Mouse (Mus musculus) midbrain, embryonic 13.5 days (tissue): ENCODE measurements around the gene Trhr2. TPM values are rescaled to one million over a fixed set of nuclear protein-coding genes. Genes with fewer than 3 reads are reported as not detected.

ENCODE experiments used
- ATAC-seq: fragments of 200-750 bp; cut with Nextera tagmentation; 2 replicates; pipeline ENCODE4 v1.8.0; 2017; ENCODE audit warnings: mild to moderate bottlenecking, moderate TSS enrichment, moderate library complexity
- H3K27ac ChIP-seq: fragments of 300-500 bp; sonication (generic); 2 replicates; pipeline ENCODE4 v1.5.1; 2015; ENCODE audit warnings: inconsistent platforms, mild to moderate bottlenecking, moderate library complexity
- H3K27me3 ChIP-seq: fragments of 300-500 bp; sonication (generic); 2 replicates; pipeline ENCODE4 v1.6.1; 2015; ENCODE audit warnings: mild to moderate bottlenecking, inconsistent platforms
- H3K36me3 ChIP-seq: fragments of 300-500 bp; sonication (generic); 2 replicates; pipeline ENCODE4 v1.6.1; 2015; ENCODE audit warnings: mild to moderate bottlenecking, inconsistent platforms
- H3K4me1 ChIP-seq: fragments of 300-500 bp; sonication (generic); replicated peaks from 2 replicates; pipeline ENCODE4 v1.6.1; 2015; ENCODE audit warnings: inconsistent platforms
- H3K4me2 ChIP-seq: fragments of 300-500 bp; sonication (generic); replicated peaks from 2 replicates; pipeline ENCODE4 v1.6.1; 2015; ENCODE audit warnings: moderate library complexity, mild to moderate bottlenecking, inconsistent platforms
- H3K4me3 ChIP-seq: fragments of 300-500 bp; sonication (generic); replicated peaks from 2 replicates; pipeline ENCODE4 v1.5.1; 2015; ENCODE audit warnings: mild to moderate bottlenecking, inconsistent platforms
- H3K9ac ChIP-seq: fragments of 300-500 bp; sonication (generic); replicated peaks from 2 replicates; pipeline ENCODE4 v1.6.1; 2015; ENCODE audit warnings: mild to moderate bottlenecking, inconsistent platforms
- H3K9me3 ChIP-seq: fragments of 300-500 bp; sonication (generic); 2 replicates; pipeline ENCODE4 v1.6.1; 2016; ENCODE audit warnings: mild to moderate bottlenecking, inconsistent platforms
- WGBS: fragments of 180-500 bp; shearing (Covaris S2); methylation state at CpG from one replicate; pipeline ENCODE4 v1.1.7; 2015; 5-methylcytosine and 5-hydroxymethylcytosine counted together
- polyA plus RNA-seq: library from polyadenylated mRNA; unstranded; fragments of >200 nt; fragmentation: Nextera tagmentation; extraction: Ambion mirVana; gene quantifications from 2 replicates; pipeline ENCODE4 v1.2.1, GENCODE M21; 2015

Trhr2 gene
- polyA plus RNA-seq, 1 experiment from 2014 or later, result not detected

DNA sequence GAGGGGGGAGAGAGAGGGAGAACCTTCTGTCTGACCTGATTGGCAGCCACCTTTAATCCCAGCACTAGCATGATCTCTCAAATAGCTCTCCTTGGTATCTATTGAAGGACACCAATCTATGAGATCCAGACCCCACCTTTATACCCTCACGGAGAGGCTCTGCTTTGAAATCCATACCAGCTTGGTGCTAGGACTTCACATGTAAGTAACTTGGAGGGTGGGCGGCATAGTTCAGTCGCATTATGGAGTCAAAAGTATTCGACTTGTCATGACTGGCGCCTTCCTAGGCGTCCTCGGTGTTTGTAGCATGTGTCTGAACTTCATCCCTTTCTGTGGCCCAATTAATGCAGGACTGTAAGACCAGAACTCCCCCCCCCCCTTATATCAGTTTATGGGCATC is 14.8 kb upstream of the Trhr2 start:
- Histone ChIP-seq H3K4me3 (no peak overlapping the region), H3K36me3 (peaks cover 8% of the 10 kb centered on the region), H3K9ac (no peak overlapping the region), H3K9me3 (no peaks in the 10 kb centered on the region), H3K4me2 (peak overlapping the region; percentile 53), H3K4me1 (peaks cover 32% of the 10 kb centered on the region), H3K27ac (no peak overlapping the region), H3K27me3 (no peaks in the 10 kb centered on the region)
- 92% methylated on average over 7 of the region's 7 CpGs for WGBS
- 0 out of 2 replicates have a peak, but pooled peaks have one; percentile 7 for ATAC-seq

DNA sequence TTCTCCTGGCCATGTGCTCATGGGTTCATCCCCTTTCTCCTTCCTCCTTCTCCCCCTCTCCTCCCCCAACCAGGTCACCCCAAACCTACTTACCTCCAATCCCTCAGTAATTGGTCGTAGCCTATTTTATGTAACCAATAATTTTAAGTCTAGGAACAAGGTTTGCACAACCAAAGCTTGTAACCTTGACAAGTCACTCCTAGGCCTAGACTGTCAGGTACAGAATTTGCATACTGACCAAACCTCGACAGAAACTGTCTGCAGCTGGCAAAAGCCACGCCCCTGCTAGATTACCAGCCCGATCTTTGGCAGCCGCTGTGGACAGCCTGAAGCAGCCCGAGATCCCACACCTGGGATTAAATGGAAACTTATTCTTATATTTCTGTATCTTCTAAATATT is 11.2 kb upstream of the Trhr2 start:
- H3K36me3 ChIP-seq, result no peaks in the 10 kb centered on the region
- ATAC-seq, result no peak
- no peaks in the 10 kb centered on the region for H3K27me3 ChIP-seq
- no peak overlapping the region for H3K9ac ChIP-seq
- H3K4me3 ChIP-seq, result no peak overlapping the region
- no peak overlapping the region for H3K27ac ChIP-seq
- no peak overlapping the region for H3K4me2 ChIP-seq
- H3K9me3 ChIP-seq, result no peaks in the 10 kb centered on the region
- 78% methylated on average over 6 of the region's 6 CpGs for WGBS
- H3K4me1 ChIP-seq, result peaks cover 12% of the 10 kb centered on the region; the same call in 1 of the 2 replicates

DNA sequence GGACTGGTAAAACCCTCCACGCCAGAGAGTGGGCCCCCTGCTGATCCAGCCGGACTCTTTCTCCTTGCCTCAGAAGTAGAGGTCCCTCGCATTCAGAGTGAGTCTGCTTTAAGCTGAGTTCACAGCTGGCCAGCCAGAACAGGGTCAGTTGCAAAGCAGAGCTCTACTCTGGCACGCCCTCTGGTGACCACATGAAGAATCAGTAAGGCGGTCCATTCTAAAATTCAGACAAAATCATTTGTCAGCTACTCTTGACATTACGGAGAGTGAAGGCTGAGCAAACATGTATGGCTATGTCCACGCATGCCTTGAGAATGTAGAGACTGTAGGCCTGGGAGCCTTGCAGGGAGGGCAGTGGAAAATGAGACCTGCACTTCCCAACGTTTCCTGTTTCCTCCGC is 9.1 kb upstream of the Trhr2 start:
- H3K4me3 ChIP-seq, result no peak overlapping the region
- H3K9ac ChIP-seq, result no peak overlapping the region
- peak; percentile 69 for ATAC-seq
- H3K4me2 ChIP-seq, result no peak overlapping the region
- 0 out of 2 replicates have a peak, but pooled peaks cover 4% of the 10 kb centered on the region for H3K4me1 ChIP-seq
- H3K27me3 ChIP-seq, result no peaks in the 10 kb centered on the region
- no peaks in the 10 kb centered on the region for H3K36me3 ChIP-seq
- WGBS, result 15% methylated on average over 9 of the region's 9 CpGs
- H3K9me3 ChIP-seq, result no peaks in the 10 kb centered on the region
- H3K27ac ChIP-seq, result no peak overlapping the region

DNA sequence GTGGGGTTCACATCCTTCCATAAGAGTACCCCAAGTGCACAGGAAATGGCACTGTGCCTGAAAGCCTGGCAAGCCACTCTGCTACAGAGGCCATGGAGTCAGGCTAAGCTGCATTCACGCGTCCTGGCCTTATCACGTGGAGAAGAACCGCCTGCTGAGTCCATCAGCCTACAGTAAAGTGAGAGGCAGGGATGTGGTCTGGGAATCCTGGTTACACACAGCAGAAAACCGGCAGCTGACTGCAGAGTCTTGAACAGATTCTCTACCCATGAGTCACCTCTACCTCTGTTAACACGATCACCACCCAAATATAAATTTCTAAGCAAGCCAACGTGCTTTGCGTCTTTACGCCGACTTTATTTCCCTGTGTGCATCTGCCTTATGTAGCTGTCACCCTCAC is 7.9 kb upstream of the Trhr2 start:
- WGBS, result 77% methylated on average over 10 of the region's 10 CpGs
- H3K27me3 ChIP-seq, result peaks cover 6% of the 10 kb centered on the region
- H3K27ac ChIP-seq, result no peak overlapping the region
- no peak overlapping the region for H3K9ac ChIP-seq
- no peaks in the 10 kb centered on the region for H3K36me3 ChIP-seq
- ATAC-seq, result no peak
- H3K4me1 ChIP-seq, result 0 out of 2 replicates have a peak, but pooled peaks cover 4% of the 10 kb centered on the region
- H3K9me3 ChIP-seq, result no peaks in the 10 kb centered on the region
- H3K4me2 ChIP-seq, result no peak overlapping the region
- H3K4me3 ChIP-seq, result no peak overlapping the region

DNA sequence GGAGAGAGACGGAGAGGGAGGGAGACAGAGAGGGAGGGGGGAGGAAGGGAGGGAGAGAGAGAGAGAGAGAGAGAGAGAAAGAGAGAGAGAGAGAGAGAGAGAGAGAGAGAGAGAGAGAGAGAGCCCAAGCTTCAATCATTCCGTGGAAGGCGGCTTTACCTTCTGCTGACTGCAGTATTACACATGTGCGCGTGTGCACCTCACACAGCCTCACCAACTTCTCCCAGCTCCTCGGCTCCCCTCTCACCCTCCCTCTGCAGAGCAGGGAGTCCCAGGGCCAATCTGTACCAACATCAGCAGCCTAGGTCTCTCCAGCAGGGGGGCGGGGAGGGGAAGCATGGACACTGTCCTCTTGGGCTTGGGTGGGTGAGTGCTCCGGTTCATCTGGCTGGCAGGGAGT is 2.4 kb upstream of the Trhr2 start:
- 39% methylated on average over 8 of the region's 8 CpGs for WGBS
- Histone ChIP-seq H3K4me3 (no peak overlapping the region), H3K9me3 (no peaks in the 10 kb centered on the region)

DNA sequence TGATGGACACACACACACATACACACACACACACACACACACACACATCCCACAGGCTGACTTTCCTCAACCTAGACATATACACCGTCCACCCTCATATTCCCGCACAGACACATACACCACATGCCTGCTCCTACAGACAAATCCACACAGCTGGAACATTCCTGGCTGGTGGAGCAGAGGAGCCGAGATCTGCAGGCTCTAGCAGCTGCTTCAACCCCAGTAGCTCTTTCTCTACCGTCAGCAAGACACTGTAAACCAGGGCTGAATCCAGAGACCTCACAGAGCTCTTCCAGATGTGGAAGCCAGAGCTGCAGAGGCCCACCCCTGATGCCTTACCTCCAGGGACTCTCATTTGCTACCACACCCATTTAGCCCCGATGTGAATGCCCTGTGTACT is 1.7 kb upstream of the Trhr2 start:
- Histone ChIP-seq H3K9ac (no peak overlapping the region), H3K36me3 (no peaks in the 10 kb centered on the region), H3K27me3 (peaks cover 21% of the 10 kb centered on the region), H3K27ac (no peak overlapping the region), H3K4me3 (no peak overlapping the region), H3K9me3 (no peaks in the 10 kb centered on the region), H3K4me2 (no peak overlapping the region), H3K4me1 (no peaks in the 10 kb centered on the region)
- WGBS, result 50% methylated on average over 5 of the region's 5 CpGs
- ATAC-seq, result no peak

More for the DNA sequence above, 2.4 kb upstream of the Trhr2 start:
- Histone ChIP-seq H3K36me3 (no peaks in the 10 kb centered on the region), H3K9ac (no peak overlapping the region), H3K4me2 (no peak overlapping the region), H3K27ac (no peak overlapping the region), H3K4me1 (no peaks in the 10 kb centered on the region), H3K27me3 (peaks cover 21% of the 10 kb centered on the region)
- ATAC-seq, result no peak

DNA sequence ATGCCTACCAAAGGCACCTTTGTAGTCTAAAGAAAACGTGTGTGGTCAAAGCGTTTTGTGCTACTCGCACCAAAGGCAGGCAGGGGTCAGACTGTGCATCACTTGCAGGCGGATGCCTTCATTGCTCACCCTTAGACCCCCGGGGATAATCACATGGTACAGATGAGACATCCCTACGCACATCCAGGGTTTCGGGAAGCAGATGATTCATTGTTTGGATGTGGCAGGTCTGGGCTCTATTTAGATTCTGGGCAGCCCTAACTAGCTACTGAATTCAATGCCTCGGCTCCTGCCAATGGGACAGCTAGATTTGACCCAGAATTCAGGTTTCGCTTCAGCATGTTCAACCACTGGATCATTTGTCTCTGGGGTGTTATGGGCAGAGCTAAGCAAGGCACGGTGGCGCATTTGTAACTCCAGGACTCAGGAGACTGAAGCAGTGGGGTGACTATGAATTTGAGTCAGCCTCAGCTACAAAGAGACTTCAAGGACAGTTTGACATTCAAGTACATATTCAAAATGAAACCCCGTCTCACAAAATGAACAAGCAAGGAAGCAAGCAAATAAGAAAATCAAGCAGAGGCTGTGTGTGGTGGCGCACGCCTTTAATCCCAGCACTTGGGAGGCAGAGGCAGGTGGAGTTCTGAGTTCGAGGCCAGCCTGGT is 1.3 kb downstream of the Trhr2 start:
- WGBS, result 76% methylated on average over 15 of the region's 15 CpGs

DNA sequence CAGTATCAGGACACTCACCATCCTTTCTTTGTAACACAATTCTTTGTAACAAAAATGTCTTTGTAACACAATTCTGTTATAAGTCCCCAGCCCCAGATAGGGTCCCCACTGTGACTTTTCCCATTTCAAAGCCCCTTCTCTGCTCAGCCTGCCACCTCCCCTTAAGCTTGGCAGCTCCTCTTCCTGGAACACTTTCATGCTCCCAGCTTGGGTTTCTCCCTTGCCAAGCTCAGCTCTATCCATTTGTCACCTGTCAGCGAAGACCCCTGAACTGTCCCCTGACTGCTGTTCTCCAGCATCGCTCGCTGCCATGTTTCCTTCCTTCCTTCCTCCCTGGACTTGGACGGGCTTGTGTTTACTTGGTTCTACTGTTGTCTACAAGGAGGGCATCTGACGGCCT is 2.9 kb downstream of the Trhr2 start:
- Histone ChIP-seq H3K27me3 (peaks cover 15% of the 10 kb centered on the region; the same call in 1 of the 2 replicates), H3K27ac (no peak overlapping the region), H3K4me2 (no peak overlapping the region), H3K9me3 (no peaks in the 10 kb centered on the region), H3K4me1 (no peaks in the 10 kb centered on the region), H3K4me3 (no peak overlapping the region), H3K9ac (no peak overlapping the region), H3K36me3 (no peaks in the 10 kb centered on the region)
- ATAC-seq, result no peak
- 87% methylated on average over 5 of the region's 5 CpGs for WGBS

More for the DNA sequence above, 1.3 kb downstream of the Trhr2 start:
- no peak overlapping the region for H3K4me3 ChIP-seq
- no peak overlapping the region for H3K27ac ChIP-seq
- H3K4me2 ChIP-seq, result no peak overlapping the region
- H3K27me3 ChIP-seq, result peaks cover 20% of the 10 kb centered on the region; the same call in 1 of the 2 replicates
- no peaks in the 10 kb centered on the region for H3K36me3 ChIP-seq
- no peak overlapping the region for H3K9ac ChIP-seq
- ATAC-seq, result no peak
- no peaks in the 10 kb centered on the region for H3K4me1 ChIP-seq
- H3K9me3 ChIP-seq, result no peaks in the 10 kb centered on the region

DNA sequence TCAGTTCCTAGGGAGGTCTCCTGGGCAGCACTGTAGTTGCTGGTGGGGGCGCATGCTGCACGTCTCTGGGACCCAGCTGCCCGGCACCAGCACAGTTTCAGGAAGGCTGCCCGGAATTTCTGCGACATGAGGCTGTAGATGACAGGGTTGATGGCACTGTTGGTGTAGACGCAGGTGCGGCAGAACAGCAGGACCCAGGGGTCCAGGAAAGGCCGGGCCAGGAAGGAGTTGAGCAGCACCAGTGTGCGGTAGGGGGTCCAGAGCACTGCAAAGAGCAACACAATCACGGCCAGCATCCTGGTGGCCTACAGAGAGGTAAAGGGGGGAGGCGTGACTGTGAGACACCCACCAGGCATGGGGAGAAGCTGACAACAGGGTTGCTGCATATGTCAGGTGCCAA is 3.3 kb downstream of the Trhr2 start:
- no peak for ATAC-seq
- Histone ChIP-seq H3K36me3 (no peaks in the 10 kb centered on the region), H3K27me3 (peaks cover 13% of the 10 kb centered on the region), H3K9me3 (no peaks in the 10 kb centered on the region), H3K27ac (no peak overlapping the region), H3K4me2 (no peak overlapping the region), H3K4me1 (no peaks in the 10 kb centered on the region), H3K4me3 (no peak overlapping the region), H3K9ac (no peak overlapping the region)
- WGBS, result 60% methylated on average over 11 of the region's 11 CpGs

DNA sequence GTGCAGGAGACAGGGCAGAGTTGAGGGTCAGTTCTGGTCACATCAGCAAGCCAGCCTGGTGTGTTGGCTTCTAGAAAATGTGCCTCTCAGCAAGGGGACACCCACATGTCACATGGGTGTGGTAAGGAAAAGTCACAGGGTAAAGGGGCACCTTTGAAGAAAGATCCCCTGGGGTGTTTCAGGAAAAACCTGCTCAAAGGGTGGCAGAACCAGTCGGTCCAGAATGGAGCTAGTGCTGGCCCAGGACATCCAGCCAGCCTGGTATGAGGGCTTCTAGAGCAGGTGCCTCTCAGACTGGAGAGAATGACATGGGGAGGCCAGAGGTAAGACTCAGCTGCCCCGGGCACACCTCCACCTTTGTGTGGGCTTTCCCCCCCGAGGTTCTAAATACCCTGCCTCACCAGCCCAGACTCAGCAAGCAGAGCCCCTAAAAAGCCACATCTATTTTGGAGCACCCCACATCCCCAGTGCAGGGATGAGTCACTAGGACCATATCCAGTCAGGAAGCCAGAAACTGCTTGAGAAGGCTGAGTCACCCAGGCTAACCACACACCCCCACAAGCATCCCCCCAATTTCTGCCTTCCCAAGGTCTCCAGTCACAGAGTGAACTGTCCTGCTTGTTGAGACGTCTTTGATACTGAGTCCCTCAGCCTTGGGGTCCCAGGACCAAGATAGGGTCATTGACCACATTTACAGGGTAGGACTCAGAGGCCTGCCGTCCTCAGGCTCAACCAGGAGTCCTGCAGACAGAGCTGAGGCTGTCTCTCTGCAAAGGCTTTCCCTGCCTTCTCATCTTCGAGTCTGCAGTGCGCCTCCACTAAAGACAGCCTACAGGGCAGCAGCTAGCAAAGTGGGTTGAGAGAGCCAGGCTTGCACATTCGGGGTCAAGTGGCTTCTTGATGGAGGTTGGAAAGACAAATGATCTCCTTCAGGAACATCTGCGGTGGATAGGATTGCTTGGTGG is 4.6 kb downstream of the Trhr2 start:
- Histone ChIP-seq H3K27me3 (peaks cover 16% of the 10 kb centered on the region; the same call in 1 of the 2 replicates), H3K4me3 (no peak overlapping the region), H3K27ac (no peak overlapping the region), H3K9me3 (no peaks in the 10 kb centered on the region), H3K4me1 (peaks cover 4% of the 10 kb centered on the region), H3K4me2 (no peak overlapping the region), H3K9ac (no peak overlapping the region), H3K36me3 (no peaks in the 10 kb centered on the region)
- WGBS, result 71% methylated on average over 9 of the region's 9 CpGs
- ATAC-seq, result no peak

DNA sequence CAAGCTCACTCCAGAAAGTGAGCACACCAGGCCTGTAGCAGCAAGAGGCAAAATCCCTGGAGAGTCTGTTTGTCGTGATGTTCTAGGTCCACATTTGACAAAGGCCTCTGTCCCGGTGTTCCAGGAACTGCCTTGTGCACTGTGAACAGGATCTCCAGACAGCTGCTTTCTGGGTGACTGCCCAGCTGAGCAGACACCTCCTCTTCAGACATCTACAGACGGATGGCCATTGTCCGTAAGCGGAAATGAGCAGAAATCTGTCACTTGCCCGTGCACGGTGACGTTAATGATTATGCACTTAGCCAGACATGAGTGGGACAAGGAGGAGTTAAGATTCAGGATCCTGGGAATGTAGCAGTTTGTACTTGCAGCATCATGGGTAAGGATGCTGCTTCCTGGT is 6.4 kb downstream of the Trhr2 start:
- H3K36me3 ChIP-seq, result no peaks in the 10 kb centered on the region
- no peak overlapping the region for H3K9ac ChIP-seq
- peaks cover 21% of the 10 kb centered on the region for H3K4me1 ChIP-seq
- H3K27ac ChIP-seq, result no peak overlapping the region
- 83% methylated on average over 8 of the region's 8 CpGs for WGBS
- no peak overlapping the region for H3K4me2 ChIP-seq
- H3K9me3 ChIP-seq, result no peaks in the 10 kb centered on the region
- no peak overlapping the region for H3K4me3 ChIP-seq
- no peak for ATAC-seq
- H3K27me3 ChIP-seq, result peaks cover 16% of the 10 kb centered on the region; the same call in 1 of the 2 replicates
